Mouse (Mus musculus) olfactory bulb, adult 2 months (tissue): ENCODE data around the gene Sf3b3.

Source experiments
- CTCF ChIP-seq: fragments of 200-500 bp; IDR thresholded peaks from 2 replicates; pipeline ENCODE4 v1.5.1; 2012; ENCODE audit warnings: low read depth, mild to moderate bottlenecking, low read length, moderate library complexity; ENCODE audit not compliant: insufficient read depth
- POLR2A ChIP-seq: fragments of 200-500 bp; IDR thresholded peaks from 2 replicates; pipeline ENCODE4 v1.6.1; 2012; ENCODE audit warnings: mild to moderate bottlenecking, low read depth, low read length, moderate library complexity; ENCODE audit not compliant: insufficient read depth

DNA sequence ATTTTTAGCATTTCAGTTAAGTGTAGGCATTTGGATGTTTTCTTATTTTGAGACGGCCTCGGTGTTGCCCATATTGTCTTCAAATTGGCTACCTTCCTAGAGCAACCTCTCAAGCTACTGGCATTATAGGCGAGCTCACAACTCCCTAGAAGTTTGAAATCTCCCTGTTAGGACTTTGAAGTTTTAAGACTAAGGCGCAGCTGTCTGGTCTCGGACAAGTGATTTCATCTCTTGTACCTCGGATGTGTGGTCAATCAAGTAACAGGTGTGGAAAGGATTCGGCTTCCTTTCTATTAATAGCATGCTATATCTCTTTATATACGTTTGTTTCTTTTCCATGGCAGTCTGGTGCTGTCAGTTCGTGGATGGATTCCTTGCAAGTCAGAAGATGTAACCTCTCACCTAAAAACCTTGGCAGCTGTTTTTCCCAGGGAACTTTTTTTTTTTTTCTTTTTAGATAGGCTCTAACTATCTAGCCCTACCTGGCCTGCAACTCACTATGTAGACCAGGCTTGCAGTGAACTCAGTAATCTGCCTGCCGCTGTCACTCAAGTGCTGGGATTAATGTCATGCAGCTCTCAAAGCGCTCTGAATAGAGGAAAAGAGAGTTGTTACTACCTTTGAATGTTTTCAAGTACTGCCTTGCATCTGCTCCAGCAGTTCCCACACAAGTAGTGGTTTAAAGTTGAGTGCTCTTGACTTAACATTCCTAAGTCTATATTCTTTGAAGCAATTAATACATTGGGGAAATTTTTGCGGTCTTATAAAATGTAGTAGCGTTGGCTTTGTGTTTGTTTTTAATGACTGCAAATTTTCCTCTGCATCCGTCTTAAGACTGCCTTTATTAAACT lies 1.3 kb upstream of the Sf3b3 start:
- no peak for TF ChIP-seq CTCF
- TF ChIP-seq POLR2A: no peak
